Mouse (Mus musculus) ovary, postnatal 10 days (tissue): ENCODE data around the gene Csmd2.

ENCODE experiments used
- DNase-seq: peaks from one replicate; pipeline ENCODE4 v3.0.0; 2022; ENCODE audit warnings: low spot score

Gene Csmd2

DNA sequence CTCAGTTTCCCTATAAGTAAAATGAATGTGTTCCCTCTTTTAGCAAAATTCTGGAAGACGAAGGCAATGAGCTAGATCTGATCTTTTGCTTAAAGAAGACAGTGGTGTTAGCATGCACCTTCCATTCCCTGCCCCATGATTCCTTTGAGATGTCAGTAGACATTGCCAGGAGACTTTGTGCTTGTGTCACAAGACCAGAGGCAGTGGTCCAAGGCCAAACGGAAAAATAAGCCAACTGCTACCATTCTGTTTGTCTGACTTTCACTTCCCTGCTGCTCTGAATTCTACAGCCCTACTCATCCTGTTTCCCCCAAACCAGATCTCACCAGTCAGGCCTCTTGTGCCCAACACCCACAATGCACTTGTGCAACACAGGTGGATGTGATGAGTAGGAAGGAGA lies 427.1 kb downstream of the Csmd2 start:
- DNase-seq = no peak

DNA sequence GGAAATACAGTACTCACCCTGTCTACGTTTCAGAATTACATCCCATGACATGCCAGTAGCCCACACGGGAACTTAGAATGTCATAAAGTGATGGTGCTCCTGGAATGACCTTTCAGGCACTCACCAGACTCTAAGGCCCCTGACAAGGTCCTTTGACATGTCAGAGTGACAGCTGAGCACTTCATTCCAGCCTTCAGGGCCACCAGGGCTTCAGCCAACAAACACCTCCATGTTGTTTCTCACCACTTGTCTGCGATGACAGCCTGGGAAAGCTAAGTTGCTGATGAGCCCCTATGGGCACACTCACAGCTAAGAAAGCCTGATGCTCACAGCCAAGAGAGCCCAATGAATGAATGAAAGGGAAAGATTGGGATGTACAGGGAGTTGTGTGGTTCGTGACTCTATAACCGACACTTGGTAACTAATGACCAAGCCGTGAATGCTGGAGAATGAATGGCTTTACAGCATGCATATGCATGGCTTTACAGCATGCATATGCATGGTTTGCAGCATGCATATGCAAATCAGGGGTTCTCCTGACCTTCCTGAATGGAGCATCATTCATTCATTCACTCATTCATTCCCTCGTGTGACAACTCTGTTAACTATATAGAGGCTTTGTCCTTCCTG lies 432.4 kb downstream of the Csmd2 start:
- DNase-seq = no peak

DNA sequence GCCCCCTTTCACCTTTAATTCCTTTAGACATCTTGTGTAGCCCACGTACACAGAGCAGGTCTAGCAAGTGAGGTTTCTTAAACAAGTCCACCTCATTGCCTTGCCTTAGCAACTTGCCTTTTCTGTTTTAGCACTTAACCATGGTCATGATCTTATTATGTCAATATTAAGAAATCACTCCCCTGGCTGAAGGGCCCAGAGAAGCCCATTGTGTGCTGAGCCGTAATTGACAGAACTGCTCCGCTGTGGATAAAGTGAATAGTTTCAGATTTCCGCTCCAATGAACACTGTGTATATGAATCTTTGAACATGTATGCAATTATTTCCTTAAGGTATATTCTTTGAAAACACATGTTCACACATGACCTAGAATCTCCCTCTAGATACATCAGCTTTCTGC lies 434.8 kb downstream of the Csmd2 start:
- DNase-seq = no peak

DNA sequence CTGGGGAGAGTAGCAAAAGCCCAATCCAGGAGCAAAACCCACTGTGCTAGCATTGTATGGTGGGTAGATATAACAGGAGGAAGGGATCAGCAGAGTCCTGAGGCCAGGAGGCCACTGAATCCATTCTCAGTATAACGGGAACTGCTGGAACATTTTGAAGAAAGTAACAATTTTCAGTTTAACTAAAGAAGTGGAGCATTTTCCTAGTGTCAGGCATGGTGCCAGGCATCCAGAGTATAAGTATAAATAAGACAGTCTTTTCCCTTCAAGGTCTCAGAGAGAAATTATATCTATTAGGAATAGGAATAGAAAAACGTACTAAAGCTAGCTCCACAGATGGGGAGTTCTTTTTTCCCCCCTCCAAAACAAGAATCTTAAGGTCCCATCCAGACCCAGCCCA lies 437.7 kb downstream of the Csmd2 start:
- DNase-seq = no peak

DNA sequence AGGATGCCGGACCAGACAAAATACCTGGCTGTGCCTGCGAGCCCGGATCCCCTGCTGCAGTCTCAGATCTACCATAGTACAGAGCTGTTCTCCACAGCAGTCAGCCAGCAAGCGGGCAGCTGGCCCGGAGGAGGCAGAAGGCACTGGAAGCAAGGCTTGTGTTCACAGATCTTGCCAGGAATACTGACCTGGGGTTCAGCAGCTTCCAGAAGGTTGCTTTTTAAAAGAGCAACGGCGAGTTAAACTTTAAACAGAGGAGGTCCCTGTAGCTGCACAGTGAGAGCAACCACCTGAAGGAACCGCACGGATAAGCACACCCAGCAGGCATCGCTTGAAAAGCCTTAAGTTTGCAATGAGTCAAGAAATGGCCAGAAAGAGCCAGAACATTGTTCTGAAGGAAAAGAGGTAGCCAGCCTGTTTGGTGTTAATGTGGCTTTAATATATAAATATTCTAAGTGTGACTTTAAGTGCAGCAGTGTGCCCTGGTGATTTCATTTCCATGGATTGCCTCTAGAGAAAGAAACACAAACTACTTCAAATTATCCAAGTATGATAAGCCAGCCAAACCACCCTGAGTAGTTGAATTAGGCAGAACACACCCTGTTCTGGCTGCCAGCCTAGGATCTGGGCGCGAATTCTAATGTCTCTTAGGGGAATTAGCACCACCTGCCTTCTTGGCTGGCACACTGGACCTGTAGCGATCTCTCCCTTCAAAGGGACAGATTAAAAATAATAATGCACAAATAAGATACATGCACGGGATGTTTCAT lies 439.8 kb downstream of the Csmd2 start:
- no peak for DNase-seq

DNA sequence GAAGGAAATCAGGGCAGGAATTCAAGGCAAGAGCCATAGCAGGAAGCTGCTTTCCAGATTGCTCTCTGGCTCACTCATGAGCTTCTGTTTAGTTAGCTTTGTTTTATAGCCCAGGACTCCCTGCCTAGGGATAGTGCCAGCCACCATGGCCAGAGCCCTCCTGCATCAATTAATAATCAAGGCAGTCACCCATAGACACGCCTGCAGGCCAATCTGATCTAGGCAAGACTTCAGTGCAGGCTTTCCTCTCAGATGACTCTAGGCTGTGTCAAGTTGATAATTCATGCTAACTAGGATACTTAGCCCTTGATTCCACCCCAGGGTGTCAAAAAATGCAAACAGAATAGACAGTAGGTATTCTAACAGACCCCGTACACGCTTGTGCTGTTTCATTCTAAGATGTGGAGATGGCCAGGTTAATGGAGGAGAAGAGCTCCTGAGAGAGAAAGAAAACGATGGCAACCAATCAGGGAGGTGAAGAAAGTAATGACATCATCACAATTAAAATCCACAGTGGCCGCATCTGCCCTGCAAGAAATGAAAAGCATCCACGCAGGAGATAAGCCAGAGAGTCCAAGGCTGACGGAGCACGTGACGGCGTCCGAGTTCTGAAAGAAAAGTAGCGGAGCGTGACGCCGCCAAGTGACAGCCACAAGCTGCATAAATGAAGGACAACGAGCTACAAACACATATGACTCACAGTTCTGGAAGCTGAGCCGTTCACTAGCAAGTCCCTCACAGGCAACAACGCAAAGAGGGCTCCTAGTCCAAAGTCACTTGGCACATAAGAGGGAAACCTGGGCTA lies 440.8 kb downstream of the Csmd2 start:
- no peak for DNase-seq

DNA sequence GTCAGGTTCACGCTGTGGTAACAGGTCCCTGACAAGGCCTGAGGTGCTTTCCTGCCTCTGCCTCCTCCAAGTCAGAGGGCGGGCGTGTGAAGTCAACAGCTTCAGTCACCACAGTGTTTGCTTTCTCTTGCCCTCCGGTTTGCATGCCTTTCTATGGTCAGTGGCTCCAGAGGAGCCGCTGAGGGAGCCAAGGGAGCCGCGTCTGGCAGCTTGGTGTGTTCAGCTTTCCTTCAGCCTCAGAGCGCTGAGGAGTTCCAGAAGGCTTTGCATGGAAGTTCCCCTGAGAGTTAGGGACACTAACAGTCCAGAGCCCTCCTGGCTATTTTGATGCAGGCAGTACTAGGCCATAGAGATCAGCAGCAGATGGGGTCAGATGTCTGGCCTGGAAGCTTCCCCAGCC lies 441.9 kb downstream of the Csmd2 start:
- DNase-seq = no peak

DNA sequence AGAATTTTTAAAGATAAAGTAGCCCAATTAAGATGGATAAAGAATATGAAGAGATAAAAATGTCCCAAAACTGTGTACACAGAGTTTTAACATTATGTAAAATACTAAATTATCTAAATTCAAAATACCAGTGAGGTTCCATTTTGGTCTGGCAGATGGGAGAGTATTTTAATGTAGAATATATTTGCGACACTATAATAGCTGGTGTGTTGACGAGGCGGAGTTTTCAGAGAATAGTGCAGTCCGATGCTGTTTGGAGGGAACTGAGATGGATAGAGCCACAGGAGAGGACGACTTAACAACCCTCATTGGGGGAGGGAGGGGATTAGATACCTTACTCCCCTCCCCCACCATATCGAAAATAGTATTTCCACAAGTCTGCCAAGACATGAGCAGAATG lies 452.9 kb downstream of the Csmd2 start:
- DNase-seq = no peak

DNA sequence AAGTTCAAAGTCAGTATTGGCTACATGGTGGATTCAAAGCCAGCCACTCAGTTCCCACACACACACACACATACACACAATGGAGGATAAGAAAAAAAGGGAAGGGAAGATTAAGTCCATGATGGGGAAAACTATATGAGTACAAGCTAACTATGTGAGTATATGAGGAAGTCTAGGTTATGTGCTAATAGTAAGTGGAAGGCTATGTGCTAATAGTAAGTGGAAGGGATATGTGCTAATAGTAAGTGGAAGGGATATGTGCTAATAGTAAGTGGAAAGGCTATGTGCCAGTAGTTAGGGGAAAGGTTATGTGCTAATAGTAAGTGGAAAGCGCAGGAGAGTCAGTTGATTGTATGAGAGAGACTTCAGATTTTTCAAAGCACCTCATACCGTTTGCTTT lies 453.6 kb downstream of the Csmd2 start:
- DNase-seq = no peak

DNA sequence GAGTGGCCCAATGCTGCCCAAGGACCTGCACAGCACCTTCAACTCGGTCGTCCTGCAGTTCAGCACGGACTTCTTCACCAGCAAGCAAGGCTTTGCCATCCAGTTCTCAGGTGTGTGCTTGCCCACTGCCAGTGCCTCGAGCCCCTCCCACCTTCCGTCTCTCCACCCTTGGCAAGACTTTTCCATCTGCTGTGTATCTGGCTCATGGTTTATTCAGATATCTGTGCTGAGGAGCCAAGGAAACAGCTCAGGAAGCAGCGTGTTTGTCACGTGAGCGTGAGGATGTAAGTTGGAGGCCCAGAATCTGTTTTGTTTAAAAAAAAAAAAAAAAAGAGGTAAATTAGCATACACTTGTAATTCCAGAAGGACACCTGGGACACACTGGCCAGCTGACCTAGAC lies 455.1 kb downstream of the Csmd2 start:
- no peak for DNase-seq

DNA sequence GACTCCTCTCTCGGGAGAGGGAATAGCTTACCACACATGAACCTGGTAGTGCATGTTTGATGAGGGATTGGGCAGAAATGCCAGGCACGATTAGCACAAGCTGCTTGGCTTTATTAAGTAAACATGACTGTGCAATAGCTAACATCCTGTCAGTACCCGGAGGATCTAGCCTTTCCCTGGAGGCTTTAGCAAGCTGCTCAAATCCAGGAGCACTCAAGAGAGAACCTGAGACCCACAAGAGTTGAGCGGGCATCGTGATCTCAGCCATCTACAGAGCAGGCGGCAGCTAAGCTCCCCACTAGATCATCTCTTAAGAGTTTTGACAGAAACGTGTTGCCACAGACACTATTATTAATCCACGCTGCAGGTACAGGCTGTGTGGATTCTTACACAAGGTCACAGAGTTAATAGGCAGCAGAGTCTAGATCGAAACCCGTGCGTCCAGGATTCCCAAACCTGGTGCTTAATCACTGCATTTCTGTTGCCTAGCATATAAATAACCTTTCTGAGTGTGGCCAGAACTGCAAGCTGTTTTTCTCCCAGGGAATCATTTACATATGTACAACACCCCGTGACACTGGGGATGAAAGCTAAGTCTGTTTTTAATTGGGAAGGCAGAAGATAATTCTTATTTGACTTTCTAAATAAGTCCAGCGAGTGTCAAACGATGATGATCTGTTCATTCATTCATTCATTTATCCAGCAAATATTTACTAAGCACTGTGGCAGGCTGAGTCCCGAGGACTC lies 458.0 kb downstream of the Csmd2 start:
- DNase-seq = no peak

DNA sequence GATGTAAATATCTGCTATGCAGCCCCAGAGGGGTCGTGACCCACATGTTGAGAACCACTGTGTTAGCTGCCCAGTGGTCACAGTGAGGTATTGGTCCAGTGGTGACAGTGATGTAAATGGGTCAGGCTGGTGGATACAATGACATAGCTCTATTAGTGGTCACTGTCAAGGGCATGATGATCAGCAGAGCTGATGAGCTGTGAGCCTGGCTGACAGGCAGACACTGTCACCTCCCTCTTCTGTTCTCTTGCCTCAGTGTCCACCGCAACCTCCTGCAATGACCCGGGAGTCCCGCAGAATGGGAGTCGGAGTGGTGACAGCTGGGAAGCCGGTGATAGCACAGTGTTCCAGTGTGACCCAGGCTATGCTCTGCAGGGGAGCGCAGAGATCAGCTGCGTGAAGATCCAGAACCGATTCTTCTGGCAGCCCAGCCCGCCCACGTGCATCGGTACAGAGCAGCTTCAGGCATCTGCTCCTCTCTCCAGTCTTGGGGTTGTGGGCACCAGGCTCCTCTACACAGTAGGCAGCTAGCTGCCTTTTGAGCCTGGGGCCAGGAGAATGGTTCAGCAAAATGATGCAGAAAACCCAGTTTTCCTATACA lies 461.3 kb downstream of the Csmd2 start:
- DNase-seq = no peak

DNA sequence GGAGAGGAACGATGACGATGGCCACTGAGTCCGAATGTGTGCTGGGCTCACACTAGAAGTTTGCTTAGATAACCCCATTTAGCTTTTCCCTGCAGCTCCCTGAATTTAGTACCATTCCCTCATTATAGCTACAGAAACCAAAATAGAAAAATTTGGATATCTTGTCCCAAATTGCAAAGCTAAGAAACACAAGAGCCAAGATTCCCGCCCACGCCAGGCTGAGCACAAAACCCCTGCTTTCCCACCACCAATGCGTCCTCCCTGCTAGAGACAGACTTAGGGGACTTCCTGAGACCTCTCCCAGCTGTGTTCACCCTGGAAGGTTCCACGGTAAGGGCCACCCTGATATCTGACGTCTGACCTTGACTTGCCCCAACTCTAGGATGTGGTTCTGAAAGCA lies 462.5 kb downstream of the Csmd2 start:
- DNase-seq = no peak

DNA sequence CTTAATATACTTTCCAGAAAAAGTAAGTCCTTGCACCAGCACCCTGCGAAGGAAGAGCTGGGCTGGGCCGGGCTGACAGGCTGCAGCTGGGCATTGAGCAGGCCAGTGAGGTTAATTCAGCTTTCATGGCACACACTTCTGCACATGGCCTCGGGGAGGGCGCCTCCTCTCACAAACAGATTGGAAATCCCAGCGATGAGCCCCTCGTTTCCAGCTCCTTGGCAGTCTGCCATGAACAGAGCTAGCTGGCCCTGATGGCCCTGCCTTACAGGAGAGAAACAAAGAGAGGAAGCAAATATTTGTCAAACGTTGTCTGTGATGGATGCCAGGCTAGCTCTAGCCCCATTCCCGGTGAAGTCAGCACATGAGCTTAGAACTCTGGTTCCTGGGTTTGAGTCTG lies 463.3 kb downstream of the Csmd2 start:
- DNase-seq = no peak

DNA sequence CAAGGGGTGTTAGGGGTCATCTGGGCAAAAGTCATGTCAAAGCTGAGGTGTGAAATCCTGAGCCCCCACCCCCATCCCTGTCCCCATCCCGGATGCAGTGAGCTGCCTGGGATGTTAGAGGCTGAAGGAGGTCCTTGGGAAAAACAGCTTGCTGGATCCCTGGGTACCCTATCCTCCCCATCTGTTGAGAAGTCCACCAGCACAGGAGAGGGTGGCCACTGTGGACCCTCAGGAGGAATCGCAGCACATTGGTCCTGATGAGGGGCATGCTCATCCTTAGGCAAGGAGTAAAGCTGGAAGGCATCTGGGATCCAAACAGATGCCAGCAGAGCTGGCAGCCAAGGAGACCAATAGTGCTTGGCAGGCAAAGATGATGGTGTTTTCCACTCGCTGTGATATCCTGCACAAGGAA lies 463.7 kb downstream of the Csmd2 start:
- no peak for DNase-seq

DNA sequence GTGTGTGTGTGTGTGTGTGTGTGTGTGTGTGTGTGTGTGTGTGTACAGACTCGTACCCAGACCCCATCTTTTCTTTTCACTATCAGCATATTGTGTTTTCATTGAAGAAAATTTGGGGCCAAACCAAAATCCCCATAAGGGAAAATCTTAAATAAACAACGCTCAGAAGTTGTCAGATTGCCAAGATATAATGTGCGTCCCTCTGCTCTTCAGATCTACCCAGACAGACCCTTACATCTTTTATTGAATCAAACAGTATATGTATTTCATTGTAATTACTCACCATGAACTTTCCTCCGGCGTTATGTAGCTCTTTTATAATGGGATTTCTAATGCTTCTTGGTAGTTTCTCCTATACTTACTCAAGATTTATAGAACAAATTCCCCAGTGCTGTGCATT lies 479.1 kb downstream of the Csmd2 start:
- no peak for DNase-seq

DNA sequence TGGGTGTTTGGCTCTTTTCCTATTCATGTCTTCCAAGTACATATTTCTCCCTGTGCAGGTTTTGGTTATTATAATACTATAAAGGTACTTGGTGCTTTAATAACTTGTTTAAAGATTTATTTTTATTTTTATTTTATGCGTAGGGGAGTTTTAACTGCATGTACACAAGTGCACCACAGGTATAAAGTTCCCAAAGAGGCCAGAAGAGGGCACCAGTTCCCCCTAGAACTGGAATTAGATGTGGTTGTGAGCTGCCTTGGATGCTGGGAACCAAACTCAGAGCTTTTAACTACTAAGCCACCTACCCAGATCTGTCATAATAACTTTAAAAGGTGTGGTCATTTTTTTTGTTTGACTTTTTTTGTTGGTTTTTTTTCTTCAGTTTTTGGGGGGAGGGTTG lies 480.4 kb downstream of the Csmd2 start:
- no peak for DNase-seq

DNA sequence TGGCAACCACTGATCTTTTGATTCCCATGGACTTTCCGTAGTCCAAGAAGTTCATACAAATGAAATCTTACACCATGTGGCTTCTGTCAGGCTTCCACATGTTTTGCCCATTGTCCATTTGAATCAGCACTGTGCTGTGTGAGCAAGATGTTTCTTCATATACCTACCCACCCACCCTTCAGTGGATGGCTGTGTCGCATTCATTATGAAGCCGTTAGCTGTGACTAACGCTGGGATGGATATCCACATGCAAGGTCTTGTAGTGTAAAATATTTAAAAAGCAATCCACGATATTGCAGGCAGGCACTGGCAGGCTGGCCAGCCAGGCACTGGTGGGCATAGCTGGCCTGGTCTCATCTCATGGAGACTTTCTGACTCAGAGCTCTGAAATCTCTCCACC lies 488.6 kb downstream of the Csmd2 start:
- no peak for DNase-seq

DNA sequence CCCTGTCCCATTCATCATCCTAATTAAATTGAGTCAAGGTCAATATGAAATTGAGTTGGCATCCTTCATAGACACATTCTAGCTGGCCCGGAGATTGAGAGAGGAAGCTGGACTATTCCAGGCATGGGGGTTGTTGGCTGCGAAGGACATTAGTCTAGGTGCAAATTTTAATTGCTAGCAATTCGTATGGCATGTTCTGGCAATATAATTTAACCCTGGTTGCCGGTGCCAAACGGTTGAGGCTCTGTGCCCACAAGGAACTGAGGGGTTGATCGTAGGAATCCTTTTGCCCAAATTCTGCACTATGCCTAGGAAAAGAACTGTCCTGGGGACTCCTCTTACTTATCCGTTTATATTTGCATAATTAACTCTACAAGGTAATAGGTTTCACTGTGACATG lies 496.2 kb downstream of the Csmd2 start:
- DNase-seq = no peak

DNA sequence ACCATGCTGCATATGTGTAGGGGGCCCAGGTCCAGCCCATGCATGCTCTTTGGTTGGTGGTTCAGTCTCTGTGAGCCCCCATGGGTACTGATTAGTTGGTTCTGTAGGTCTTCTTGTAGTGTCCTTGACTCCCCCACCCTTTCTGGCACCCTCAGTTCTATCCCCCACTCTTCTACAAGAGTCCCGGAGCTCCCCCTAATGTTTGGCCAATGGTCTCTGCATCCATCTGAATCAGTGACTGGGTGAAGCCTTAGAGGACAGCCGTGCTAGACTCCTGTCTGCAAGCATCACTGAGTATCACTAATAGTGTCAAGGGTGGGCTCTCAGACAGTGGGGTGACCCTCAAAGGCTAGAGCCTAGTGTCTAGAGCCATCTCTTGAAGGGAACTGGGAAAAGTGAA lies 497.0 kb downstream of the Csmd2 start:
- DNase-seq = no peak

DNA sequence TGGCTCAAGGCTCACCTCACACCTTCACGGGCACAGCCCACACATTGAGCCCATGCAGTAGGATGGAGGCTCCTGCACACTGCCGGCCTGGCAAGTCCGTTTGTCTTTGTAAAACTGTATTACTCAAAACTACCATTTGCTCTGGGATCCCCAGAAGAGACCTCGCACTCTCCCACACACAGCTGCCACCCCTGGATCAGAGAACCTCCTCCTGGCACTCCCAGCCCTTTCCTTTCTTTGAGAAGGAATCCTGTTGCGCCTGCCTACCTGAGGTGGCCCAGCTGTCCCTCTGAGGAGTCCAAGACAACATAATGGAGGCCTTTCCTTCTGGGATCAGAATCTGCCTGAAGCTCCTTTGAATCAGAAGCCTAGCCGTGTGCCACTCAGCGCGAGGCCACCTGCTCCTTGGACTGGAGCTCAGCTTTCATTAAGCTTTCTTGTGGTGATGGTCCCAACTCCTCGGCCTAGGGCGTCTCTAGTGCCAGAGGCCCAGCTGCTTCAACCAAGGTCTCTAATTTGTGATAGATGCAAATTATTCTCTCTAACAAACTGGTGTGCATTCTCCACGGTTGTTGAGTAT lies 502.0 kb downstream of the Csmd2 start:
- no peak for DNase-seq

DNA sequence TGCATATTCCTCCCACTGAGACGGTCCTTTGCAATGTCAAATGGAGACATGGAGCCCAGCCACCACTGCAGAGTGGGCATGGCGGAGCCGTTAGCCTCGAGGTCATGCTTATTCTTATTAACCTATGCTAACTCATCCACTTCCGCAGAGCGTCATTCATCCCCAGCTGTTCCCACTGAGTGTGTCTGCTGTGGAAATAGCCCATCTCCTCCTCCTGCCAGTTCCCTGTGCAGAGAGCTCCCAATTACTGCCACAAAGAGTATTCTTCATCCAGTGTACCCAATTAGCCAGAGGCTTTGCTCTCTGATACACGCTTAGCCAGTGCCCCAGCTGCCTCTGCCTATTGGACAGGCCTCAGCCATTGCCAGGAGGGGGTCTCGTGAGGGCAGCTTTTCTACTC lies 504.4 kb downstream of the Csmd2 start:
- no peak for DNase-seq
